Mouse (Mus musculus) liver, embryonic 16.5 days (tissue): ENCODE data around the gene Tac2. TPM values are rescaled to one million over a fixed set of nuclear protein-coding genes. Genes with fewer than 3 reads are reported as not detected.

Experiments
- ATAC-seq: fragments of 200-750 bp; cut with Nextera tagmentation; 2 replicates; pipeline ENCODE4 v1.8.0; 2017; ENCODE audit warnings: low read depth, mild to moderate bottlenecking, moderate number of reproducible peaks, moderate library complexity
- H3K27ac ChIP-seq: fragments of 300-500 bp; sonication (generic); 2 replicates; pipeline ENCODE4 v1.5.1; 2014; ENCODE audit warnings: mild to moderate bottlenecking, low read length
- H3K27me3 ChIP-seq: fragments of 300-500 bp; sonication (generic); 2 replicates; pipeline ENCODE4 v1.6.1; 2014; ENCODE audit warnings: low read depth, low read length, mixed read lengths; ENCODE audit not compliant: control insufficient read depth, insufficient read depth
- H3K36me3 ChIP-seq: fragments of 300-500 bp; sonication (generic); 2 replicates; pipeline ENCODE4 v1.6.1; 2014; ENCODE audit warnings: mild to moderate bottlenecking; ENCODE audit not compliant: control insufficient read depth, insufficient read depth
- H3K4me1 ChIP-seq: fragments of 300-500 bp; sonication (generic); 2 replicates; pipeline ENCODE4 v1.6.1; 2014; ENCODE audit warnings: low read depth, low read length, mixed read lengths; ENCODE audit not compliant: control insufficient read depth
- H3K4me2 ChIP-seq: fragments of 300-500 bp; sonication (generic); 2 replicates; pipeline ENCODE4 v1.6.1; 2014; ENCODE audit warnings: low read depth, low read length, mixed read lengths
- H3K4me3 ChIP-seq: fragments of 300-500 bp; sonication (generic); 2 replicates; pipeline ENCODE4 v1.5.1; 2014; ENCODE audit warnings: low read depth, mild to moderate bottlenecking, low read length
- H3K9ac ChIP-seq: fragments of 300-500 bp; sonication (generic); 2 replicates; pipeline ENCODE4 v1.6.1; 2014; ENCODE audit warnings: low read depth, low read length
- H3K9me3 ChIP-seq: fragments of 300-500 bp; sonication (generic); replicated peaks from 2 replicates; pipeline ENCODE4 v1.6.1; 2016; ENCODE audit warnings: low read length; ENCODE audit not compliant: control insufficient read depth
- WGBS: fragments of 180-500 bp; shearing (Covaris S2); extraction: QIAGEN DNeasy Blood & Tissue Kit; methylation state at CpG from one replicate; pipeline ENCODE4 v1.1.7; 2014; ENCODE audit not compliant: insufficient replicate concordance; 5-methylcytosine and 5-hydroxymethylcytosine counted together
- polyA plus RNA-seq: library from polyadenylated mRNA; unstranded; fragments of >200 nt; fragmentation: Nextera tagmentation; extraction: Ambion mirVana; gene quantifications from 2 replicates; pipeline ENCODE4 v1.2.1, GENCODE M21; 2015

The Tac2 gene
- polyA plus RNA-seq, 1 experiment from 2014 or later = 11.3 TPM

DNA sequence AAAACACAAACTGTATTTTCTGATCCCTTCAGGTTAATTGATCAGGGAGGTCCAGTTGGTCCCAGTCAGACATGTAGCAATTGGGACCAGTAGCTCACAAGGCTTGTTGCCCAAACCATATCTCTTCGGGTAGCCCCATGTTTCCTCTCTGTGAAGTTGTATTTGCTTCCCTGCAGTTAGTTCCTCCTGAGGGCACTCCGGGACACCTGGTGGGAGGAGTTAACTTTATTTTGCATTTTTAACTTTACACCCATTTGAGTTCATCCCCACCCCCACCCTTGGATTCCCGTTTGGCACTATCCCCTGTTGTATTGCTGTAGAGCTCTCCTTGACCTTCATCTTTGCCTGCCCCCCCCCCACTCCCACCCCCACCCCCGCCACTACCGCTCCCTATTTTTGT, 21.6 kb downstream of the Tac2 start:
- Histone ChIP-seq H3K36me3 (peaks cover 33% of the 10 kb centered on the region), H3K4me3 (no peak overlapping the region), H3K9ac (no peak overlapping the region), H3K9me3 (no peaks in the 10 kb centered on the region), H3K27ac (0 out of 2 replicates have a peak overlapping the region, but pooled peaks have one; percentile 25), H3K4me1 (peaks cover 3% of the 10 kb centered on the region), H3K4me2 (no peak overlapping the region), H3K27me3 (no peaks in the 10 kb centered on the region)
- 55% methylated on average over 5 of the region's 5 CpGs for WGBS
- ATAC-seq = no peak

DNA sequence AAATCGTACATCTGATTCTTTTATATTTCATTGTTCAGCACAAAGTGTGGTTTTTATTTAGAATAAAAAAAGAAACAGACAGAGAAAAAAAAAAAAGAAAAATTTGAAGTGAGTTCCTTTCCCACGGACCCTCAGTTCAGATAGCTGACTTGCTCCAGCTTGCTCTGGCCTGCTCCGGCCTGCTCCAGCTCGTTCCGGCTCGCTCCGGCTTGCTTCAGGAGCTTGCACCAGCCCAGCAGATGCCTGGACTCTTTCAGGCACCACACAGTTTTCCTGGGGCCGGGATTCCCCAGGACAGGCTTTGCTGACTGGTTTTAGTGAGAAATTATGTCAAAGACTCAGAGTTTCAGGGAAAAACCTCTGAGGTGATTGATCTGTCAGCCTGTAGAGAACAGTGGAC, 23.0 kb downstream of the Tac2 start:
- WGBS = 72% methylated on average over 8 of the region's 8 CpGs
- H3K9me3 ChIP-seq = no peaks in the 10 kb centered on the region
- H3K4me1 ChIP-seq = peaks cover 3% of the 10 kb centered on the region
- no peak for ATAC-seq
- H3K27me3 ChIP-seq = no peaks in the 10 kb centered on the region
- H3K36me3 ChIP-seq = peaks cover 27% of the 10 kb centered on the region
- H3K4me2 ChIP-seq = no peak overlapping the region
- no peak overlapping the region for H3K4me3 ChIP-seq
- no peak overlapping the region for H3K9ac ChIP-seq
- no peak overlapping the region for H3K27ac ChIP-seq

DNA sequence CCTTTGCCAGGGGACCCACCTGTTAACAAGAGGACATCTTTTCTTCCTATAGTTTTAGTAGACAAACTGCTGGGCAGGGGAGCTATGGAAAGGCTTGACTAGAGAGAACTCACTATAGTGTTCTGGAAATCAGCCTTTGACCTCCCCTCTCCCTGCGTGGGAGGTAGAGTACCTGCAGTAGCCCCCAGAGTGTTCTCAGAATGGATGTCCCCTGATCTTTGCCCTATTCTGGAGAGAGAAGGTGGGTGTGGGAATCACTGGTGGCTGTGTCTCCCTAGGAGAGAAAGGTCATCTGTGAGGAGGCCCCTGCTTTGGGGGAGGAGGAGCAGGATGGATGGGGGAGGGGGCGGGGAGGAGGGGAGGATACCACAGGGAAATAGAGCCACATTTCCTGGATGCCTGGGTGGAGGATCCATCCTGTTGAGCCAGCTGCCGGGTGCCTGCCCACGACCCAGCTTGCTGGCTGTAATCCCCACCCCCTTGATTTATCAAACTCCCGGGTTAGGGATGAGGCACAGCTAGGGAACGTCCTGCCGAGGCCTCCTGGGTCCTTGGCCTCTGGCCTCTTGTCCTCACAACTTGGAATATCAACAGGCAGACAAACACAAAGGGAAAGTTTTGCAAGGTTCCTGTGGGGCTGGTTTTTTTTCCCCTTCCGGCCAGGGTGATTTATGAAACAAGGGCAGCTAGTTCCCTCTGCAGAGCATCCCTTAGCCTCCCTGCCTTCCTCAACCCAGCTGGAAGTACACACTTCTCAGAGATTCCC, 24.8 kb downstream of the Tac2 start:
- H3K4me2 ChIP-seq = peak overlapping the region; percentile 29
- peak; percentile 76 for ATAC-seq
- peak overlapping the region; percentile 73 for H3K27ac ChIP-seq
- no peaks in the 10 kb centered on the region for H3K27me3 ChIP-seq
- 7% methylated on average over 8 of the region's 8 CpGs for WGBS
- peak overlapping the region; percentile 23 for H3K4me3 ChIP-seq
- H3K4me1 ChIP-seq = peaks cover 3% of the 10 kb centered on the region
- peaks cover 9% of the 10 kb centered on the region for H3K36me3 ChIP-seq
- H3K9me3 ChIP-seq = no peaks in the 10 kb centered on the region
- H3K9ac ChIP-seq = no peak overlapping the region

DNA sequence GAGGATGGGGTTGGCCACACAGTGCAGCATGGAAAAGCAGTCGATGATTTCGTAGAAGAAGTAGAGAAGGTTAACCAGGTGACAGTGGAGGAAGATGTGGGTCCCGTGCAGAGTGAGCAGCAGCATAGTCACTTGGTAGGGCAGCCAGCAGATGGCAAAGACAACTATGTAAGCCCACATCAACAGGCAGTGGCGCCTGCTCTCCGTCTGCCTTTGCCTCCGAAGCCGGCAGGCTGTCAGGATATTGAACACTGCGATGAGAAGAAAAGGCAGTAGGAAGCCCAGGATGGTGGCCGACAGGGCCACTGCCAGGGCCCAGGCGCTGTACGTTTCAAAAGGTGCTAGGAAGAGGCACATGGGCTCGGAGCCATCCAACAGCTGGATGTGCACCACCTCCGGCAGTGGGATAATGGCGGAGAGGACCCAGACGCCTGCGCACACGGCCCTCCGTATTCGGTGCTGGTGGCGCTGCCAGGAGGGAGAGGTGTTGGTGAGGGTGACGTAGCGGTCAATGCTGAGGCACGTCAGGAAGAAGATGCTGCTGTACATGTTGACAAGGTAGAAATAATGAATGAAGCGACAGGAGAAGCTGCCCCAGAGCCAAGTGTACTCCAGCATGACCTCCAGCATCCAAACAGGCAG, 26.0 kb downstream of the Tac2 start:
- peaks cover 8% of the 10 kb centered on the region for H3K4me1 ChIP-seq
- H3K9ac ChIP-seq = no peak overlapping the region
- H3K27ac ChIP-seq = peak overlapping the region; percentile 73

DNA sequence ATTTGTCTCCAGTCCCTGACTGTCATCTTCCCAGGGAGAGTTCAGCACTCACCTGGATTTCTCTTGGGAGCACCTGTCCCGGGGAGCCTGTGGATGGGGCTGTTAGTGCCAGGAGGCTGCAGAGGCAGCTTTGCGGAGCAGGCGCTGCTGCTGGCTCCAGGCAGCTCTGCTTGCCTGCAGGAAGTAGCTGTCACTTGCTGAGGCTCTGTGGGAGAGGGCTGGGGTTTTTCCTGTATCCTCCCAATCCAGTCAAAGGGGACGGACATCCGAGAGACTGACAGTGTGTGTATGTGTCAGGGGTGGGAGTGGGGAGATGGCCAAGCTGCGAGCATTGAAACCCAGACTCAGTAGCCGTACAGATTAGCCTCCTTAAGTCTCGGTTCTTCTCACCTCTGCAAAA, 27.3 kb downstream of the Tac2 start, which contains the start of gene Gpr182:
TSS of gene Gpr182 (minus strand) at position 185 of the 400 bp plus-strand sequence.
- Histone ChIP-seq H3K27ac (peak within 1 kb of the TSS; percentile 3), H3K4me1 (peaks cover 15% of the 10 kb centered on the region), H3K4me3 (peak within 1 kb of the TSS; percentile 19), H3K36me3 (peaks cover 2% of the 10 kb centered on the region; the same call in 1 of the 2 replicates), H3K4me2 (0 out of 2 replicates have a peak within 1 kb of the TSS, but pooled peaks have one; percentile 5), H3K9ac (no peak within 1 kb of the TSS), H3K9me3 (no peaks in the 10 kb centered on the region), H3K27me3 (no peaks in the 10 kb centered on the region)
- 0 out of 2 replicates have a peak, but pooled peaks have one; percentile 14 for ATAC-seq
- WGBS = 32% methylated on average over 8 of the region's 8 CpGs

More for the DNA sequence above, 26.0 kb downstream of the Tac2 start:
- H3K4me2 ChIP-seq = 0 out of 2 replicates have a peak overlapping the region, but pooled peaks have one; percentile 26
- no peak for ATAC-seq
- H3K27me3 ChIP-seq = no peaks in the 10 kb centered on the region
- peak overlapping the region; percentile 19 for H3K4me3 ChIP-seq
- 57% methylated on average over 24 of the region's 24 CpGs for WGBS
- H3K36me3 ChIP-seq = peaks cover 3% of the 10 kb centered on the region; the same call in 1 of the 2 replicates
- H3K9me3 ChIP-seq = no peaks in the 10 kb centered on the region

DNA sequence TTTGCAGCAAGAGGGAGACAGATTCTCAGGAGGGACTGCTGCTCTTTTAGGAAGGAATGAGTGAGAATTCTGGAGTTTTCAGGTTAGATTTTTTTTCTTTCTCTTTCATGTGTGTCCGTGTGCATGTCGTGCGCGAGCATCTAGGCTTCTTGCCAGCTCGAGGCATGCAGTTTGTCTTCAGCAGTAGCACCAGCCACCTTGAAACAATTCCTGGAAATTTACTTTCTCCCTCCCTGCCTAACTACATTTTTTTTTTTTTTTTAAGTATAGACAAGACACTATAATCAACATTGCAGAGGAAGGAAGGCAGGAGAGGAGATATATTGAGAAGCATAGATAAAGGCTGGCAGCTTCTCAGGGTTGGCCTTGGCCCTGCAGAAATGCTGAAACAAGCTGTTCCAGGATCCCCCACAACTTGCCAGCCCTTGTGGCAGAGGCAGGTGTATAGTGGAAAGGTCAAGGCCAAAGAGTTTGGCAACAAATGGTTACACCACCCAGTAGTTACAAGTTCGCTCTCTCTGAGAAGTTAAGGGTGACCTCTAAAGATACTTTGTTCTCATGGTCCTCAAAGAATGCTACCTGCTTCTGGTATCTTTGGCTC, 30.4 kb downstream of the Tac2 start:
- H3K27ac ChIP-seq = peak overlapping the region; percentile 31
- no peaks in the 10 kb centered on the region for H3K36me3 ChIP-seq
- WGBS = 52% methylated on average over 6 of the region's 6 CpGs
- no peak overlapping the region for H3K9ac ChIP-seq
- no peak for ATAC-seq
- H3K4me3 ChIP-seq = no peak overlapping the region
- H3K9me3 ChIP-seq = no peaks in the 10 kb centered on the region
- no peaks in the 10 kb centered on the region for H3K27me3 ChIP-seq
- H3K4me2 ChIP-seq = no peak overlapping the region
- H3K4me1 ChIP-seq = peaks cover 12% of the 10 kb centered on the region

DNA sequence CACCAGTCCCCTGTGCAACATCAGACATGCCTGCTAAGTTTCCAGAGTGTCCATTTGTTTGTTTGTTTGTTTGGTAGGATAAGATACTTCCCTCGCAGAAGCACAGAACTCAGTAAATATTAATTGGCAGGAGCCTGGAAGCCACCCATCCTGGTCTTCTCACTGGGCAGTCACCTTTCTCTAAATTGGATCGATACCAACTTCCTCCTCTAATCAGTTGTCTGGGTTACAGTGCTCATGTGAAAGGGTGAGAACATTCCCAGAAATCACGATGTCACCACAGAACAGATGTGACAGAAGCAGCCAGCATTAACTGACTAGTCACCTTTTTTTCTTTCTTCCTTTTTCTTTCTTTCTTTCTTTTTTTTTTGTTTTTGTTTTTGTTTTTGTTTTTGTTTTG, 31.0 kb downstream of the Tac2 start:
- Histone ChIP-seq H3K4me1 (peaks cover 12% of the 10 kb centered on the region), H3K9me3 (no peaks in the 10 kb centered on the region), H3K36me3 (no peaks in the 10 kb centered on the region), H3K4me3 (no peak overlapping the region), H3K9ac (no peak overlapping the region), H3K27ac (peak overlapping the region; percentile 31), H3K27me3 (no peaks in the 10 kb centered on the region), H3K4me2 (no peak overlapping the region)
- ATAC-seq = no peak
- 38% methylated on average over 3 of the region's 3 CpGs for WGBS

DNA sequence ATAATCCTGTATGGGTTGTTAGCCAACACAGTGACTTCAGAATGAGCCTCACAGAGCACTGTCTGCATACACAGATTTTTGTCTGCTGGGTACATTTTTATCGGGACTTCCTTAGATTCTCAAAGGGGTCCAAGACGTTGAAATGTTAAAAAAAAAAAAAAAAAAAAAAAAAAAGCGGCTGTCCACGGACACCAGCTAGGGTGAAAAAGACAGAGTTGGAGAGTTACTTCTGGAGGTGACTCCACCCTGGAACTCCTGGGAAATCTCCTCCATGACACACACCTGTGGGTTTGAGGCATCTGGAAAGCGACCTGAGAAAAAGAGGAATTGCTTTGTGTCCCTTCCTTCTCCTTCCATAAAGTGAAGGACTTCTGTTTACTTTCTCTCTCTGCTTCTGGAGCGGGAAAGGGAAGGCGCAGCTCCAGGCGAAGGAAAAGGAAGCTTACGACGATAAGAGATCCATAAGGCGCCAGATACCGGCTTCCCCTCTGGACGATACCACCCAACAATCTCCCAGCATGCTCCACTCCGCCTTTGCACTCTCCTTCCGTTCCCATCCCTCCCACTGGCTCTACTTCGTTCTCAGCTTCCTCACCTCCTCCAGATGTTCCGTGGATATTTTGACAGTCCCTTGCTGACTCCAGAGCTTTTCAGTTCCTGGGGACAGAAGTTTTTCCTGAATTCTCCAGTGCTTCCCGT, 31.6 kb downstream of the Tac2 start:
- Histone ChIP-seq H3K4me1 (peaks cover 12% of the 10 kb centered on the region), H3K9me3 (no peaks in the 10 kb centered on the region), H3K4me2 (peak overlapping the region; percentile 36), H3K27me3 (no peaks in the 10 kb centered on the region), H3K4me3 (0 out of 2 replicates have a peak overlapping the region, but pooled peaks have one; percentile 7), H3K36me3 (no peaks in the 10 kb centered on the region), H3K9ac (no peak overlapping the region), H3K27ac (no peak overlapping the region)
- 23% methylated on average over 18 of the region's 18 CpGs for whole genome bisulfite sequencing
- peak; percentile 28 for ATAC-seq
